Mouse (Mus musculus): ENCODE data around the gene Pkd1l3.

DNA sequence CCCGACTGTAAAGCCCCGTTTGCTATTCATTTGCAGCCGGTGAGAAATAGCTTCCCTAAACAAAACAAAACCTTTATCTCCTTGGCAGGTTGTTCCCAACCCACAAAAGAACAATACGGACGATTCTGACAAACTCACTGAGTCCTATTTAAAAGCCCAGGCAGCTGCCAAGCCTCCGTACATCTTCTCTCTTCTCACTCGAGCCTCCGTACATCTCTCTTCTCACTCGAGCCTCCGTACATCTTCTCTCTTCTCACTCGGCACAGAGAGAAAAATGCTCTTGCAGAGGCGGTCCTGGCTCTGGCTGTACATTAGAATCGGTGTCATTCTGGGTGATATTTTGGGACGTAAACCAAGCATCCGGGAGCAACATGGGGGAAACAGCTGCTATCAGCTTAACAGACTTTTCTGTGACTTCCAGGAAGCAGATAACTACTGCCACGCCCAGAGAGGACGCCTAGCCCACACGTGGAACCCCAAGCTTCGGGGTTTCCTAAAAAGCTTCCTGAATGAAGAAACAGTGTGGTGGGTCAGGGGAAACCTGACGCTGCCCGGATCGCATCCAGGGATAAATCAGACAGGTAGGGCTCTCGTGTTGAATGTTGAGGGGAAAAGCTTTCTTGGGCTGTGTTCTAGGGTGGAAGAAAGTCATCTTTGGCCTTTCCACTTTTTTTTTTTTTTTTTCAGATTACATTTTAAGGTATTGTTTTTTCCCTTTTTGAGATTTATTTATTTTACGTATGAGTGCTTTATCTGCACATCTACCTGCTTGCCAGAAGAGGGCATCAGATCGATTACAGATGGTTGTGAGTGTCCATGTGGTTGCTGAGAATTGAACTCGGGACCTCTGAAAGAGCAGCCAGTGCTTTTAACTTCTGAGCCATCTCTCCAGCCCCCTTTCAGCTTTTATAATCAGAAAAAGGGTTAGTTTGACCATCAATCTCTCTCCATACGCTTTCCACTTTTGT is at the start of gene Pkd1l3:
- TF ChIP-seq POLR2A (IDR thresholded peaks at IDR 0.05; ENCODE audit: low read depth, low read length) (no peak), CTCF (conservative IDR thresholded peaks at IDR 0.05; ENCODE audit: insufficient read depth, insufficient read length, low read depth, low read length) (no peak)
